Mouse (Mus musculus) MEL (cell line): ENCODE results near the gene Slc25a11. TPM values are rescaled to one million over a fixed set of nuclear protein-coding genes. Genes with fewer than 3 reads are reported as not detected.

Experiments used
- DNase-seq: peaks from one replicate; pipeline ENCODE4 v3.0.0; 2011; ENCODE audit warnings: low read depth, low spot score
- H3K27ac ChIP-seq: 2 replicates; pipeline ENCODE4 v1.5.1; 2012; ENCODE audit warnings: low read depth, mild to moderate bottlenecking, control low read depth, low read length, moderate library complexity; ENCODE audit not compliant: control insufficient read depth
- H3K27me3 ChIP-seq, 2 experiments: fragments of 150-350 bp in 1 of 2; sonication (generic) in 1 of 2; 2 replicates each; pipeline ENCODE4 v1.6.1; 2012; ENCODE audit warnings: low read length in 2 of 2, mild to moderate bottlenecking in 2 of 2, improper control_type of control experiment in 1 of 2, moderate library complexity in 1 of 2; ENCODE audit not compliant: insufficient read depth in 2 of 2, control insufficient read depth in 1 of 2
- H3K36me3 ChIP-seq, 2 experiments: 2 replicates each; pipeline ENCODE4 v1.6.1; 2012 to 2014; ENCODE audit warnings: low read length in 2 of 2, improper control_type of control experiment in 1 of 2, inconsistent platforms in 1 of 2, mild to moderate bottlenecking in 1 of 2; ENCODE audit not compliant: insufficient read depth in 2 of 2, control insufficient read depth in 1 of 2
- H3K4me1 ChIP-seq, 2 experiments: fragments of 150-350 bp in 1 of 2; sonication (generic) in 1 of 2; 2 replicates each; pipeline ENCODE4 v1.6.1; 2012; ENCODE audit warnings: low read length in 2 of 2, improper control_type of control experiment in 1 of 2, mild to moderate bottlenecking in 1 of 2; ENCODE audit not compliant: insufficient read depth in 2 of 2, control insufficient read depth in 1 of 2
- H3K4me3 ChIP-seq, 2 experiments: fragments of 150-350 bp in 1 of 2; sonication (generic) in 1 of 2; 2 replicates each; pipeline ENCODE4 v1.5.1; 2012; ENCODE audit warnings: low read depth in 2 of 2, low read length in 2 of 2, mild to moderate bottlenecking in 2 of 2, moderate library complexity in 2 of 2, control low read depth in 1 of 2, improper control_type of control experiment in 1 of 2; ENCODE audit not compliant: control insufficient read depth in 1 of 2, insufficient read depth in 1 of 2
- H3K79me2 ChIP-seq: 2 replicates; pipeline ENCODE4 v1.6.1; 2012; ENCODE audit warnings: mild to moderate bottlenecking, low read length, moderate library complexity; ENCODE audit not compliant: control insufficient read depth, poor library complexity, insufficient read depth
- H3K9ac ChIP-seq: 2 replicates; pipeline ENCODE4 v1.6.1; 2012; ENCODE audit warnings: low read depth, mild to moderate bottlenecking, control low read depth, low read length, moderate library complexity; ENCODE audit not compliant: control insufficient read depth, poor library complexity, severe bottlenecking
- H3K9me3 ChIP-seq: fragments of 150-350 bp; sonication (generic); replicated peaks from 2 replicates; pipeline ENCODE4 v1.6.1; 2012; ENCODE audit warnings: mild to moderate bottlenecking, low read length, improper control_type of control experiment, moderate library complexity; ENCODE audit not compliant: insufficient read depth
- BHLHE40 ChIP-seq: IDR thresholded peaks from 2 replicates; pipeline ENCODE4 v1.6.1; 2012; ENCODE audit warnings: low read depth, mild to moderate bottlenecking, inconsistent platforms, low read length, improper control_type of control experiment, borderline replicate concordance
- CHD2 ChIP-seq: IDR thresholded peaks from 2 replicates; pipeline ENCODE4 v1.6.1; 2011; ENCODE audit warnings: low read length, improper control_type of control experiment
- EP300 ChIP-seq, 2 experiments: IDR thresholded peaks; 2 replicates each; pipeline ENCODE4 v1.6.1; 2011; ENCODE audit warnings: improper control_type of control experiment in 2 of 2, low read length in 2 of 2, low read depth in 1 of 2, mild to moderate bottlenecking in 1 of 2
- ETS1 ChIP-seq: IDR thresholded peaks from 2 replicates; pipeline ENCODE4 v1.6.1; 2012; ENCODE audit warnings: low read depth, mild to moderate bottlenecking, inconsistent platforms, low read length, improper control_type of control experiment, moderate library complexity
- GABPA ChIP-seq: IDR thresholded peaks from 2 replicates; pipeline ENCODE4 v1.6.1; 2012; ENCODE audit warnings: low read depth, mild to moderate bottlenecking, inconsistent platforms, low read length, improper control_type of control experiment, moderate library complexity
- HCFC1 ChIP-seq: IDR thresholded peaks from 2 replicates; pipeline ENCODE4 v1.6.1; 2012; ENCODE audit warnings: low read depth, mild to moderate bottlenecking, inconsistent platforms, low read length, improper control_type of control experiment, moderate library complexity
- JUND ChIP-seq: IDR thresholded peaks from 2 replicates; pipeline ENCODE4 v1.6.1; 2011; ENCODE audit warnings: low read depth, mild to moderate bottlenecking, improper control_type of control experiment, low read length
- MAFK ChIP-seq: IDR thresholded peaks from 2 replicates; pipeline ENCODE4 v1.6.1; 2011; ENCODE audit warnings: low read depth, mild to moderate bottlenecking, low read length, improper control_type of control experiment, borderline replicate concordance
- MXI1 ChIP-seq: IDR thresholded peaks from 2 replicates; pipeline ENCODE4 v1.6.1; 2011; ENCODE audit warnings: mild to moderate bottlenecking, low read depth, low read length, improper control_type of control experiment
- MYC ChIP-seq: IDR thresholded peaks from 2 replicates; pipeline ENCODE4 v1.6.1; 2011; ENCODE audit warnings: low read depth, mild to moderate bottlenecking, low read length, improper control_type of control experiment, moderate library complexity
- NRF1 ChIP-seq: IDR thresholded peaks from 2 replicates; pipeline ENCODE4 v1.6.1; 2014; ENCODE audit warnings: low read depth, mild to moderate bottlenecking, inconsistent platforms, low read length, improper control_type of control experiment, moderate library complexity; ENCODE audit not compliant: poor library complexity, insufficient read depth, severe bottlenecking
- POLR2A ChIP-seq, 2 experiments: IDR thresholded peaks; 2 replicates each; pipeline ENCODE4 v1.6.1; 2011 to 2012; ENCODE audit warnings: low read length in 2 of 2, mild to moderate bottlenecking in 2 of 2, control low read depth in 1 of 2, improper control_type of control experiment in 1 of 2, low read depth in 1 of 2, moderate library complexity in 1 of 2; ENCODE audit not compliant: control insufficient read depth in 1 of 2, insufficient read depth in 1 of 2, poor library complexity in 1 of 2
- POLR2AphosphoS2 ChIP-seq: IDR thresholded peaks from 2 replicates; pipeline ENCODE4 v1.6.1; 2011; ENCODE audit warnings: low read length, improper control_type of control experiment
- RCOR1 ChIP-seq: IDR thresholded peaks from 2 replicates; pipeline ENCODE4 v1.6.1; 2012; ENCODE audit warnings: low read depth, mild to moderate bottlenecking, inconsistent platforms, low read length, improper control_type of control experiment
- SIN3A ChIP-seq: IDR thresholded peaks from 2 replicates; pipeline ENCODE4 v1.6.1; 2012; ENCODE audit warnings: low read length, improper control_type of control experiment, inconsistent platforms
- SMC3 ChIP-seq: IDR thresholded peaks from 2 replicates; pipeline ENCODE4 v1.6.1; 2011; ENCODE audit warnings: low read depth, low read length, improper control_type of control experiment
- TAL1 ChIP-seq: IDR thresholded peaks from 2 replicates; pipeline ENCODE4 v1.6.1; 2012; ENCODE audit warnings: mild to moderate bottlenecking, inconsistent platforms, low read length, moderate library complexity, mixed read lengths
- TBP ChIP-seq: IDR thresholded peaks from 2 replicates; pipeline ENCODE4 v1.8.0; 2011; ENCODE audit warnings: low read depth, low read length, improper control_type of control experiment
- TCF12 ChIP-seq: IDR thresholded peaks from 2 replicates; pipeline ENCODE4 v1.6.1; 2014; ENCODE audit warnings: low read depth, mild to moderate bottlenecking, inconsistent platforms, low read length, improper control_type of control experiment, moderate library complexity
- UBTF ChIP-seq: IDR thresholded peaks from 2 replicates; pipeline ENCODE4 v1.6.1; 2012; ENCODE audit warnings: low read depth, mild to moderate bottlenecking, inconsistent platforms, low read length, improper control_type of control experiment, moderate library complexity, borderline replicate concordance; ENCODE audit not compliant: insufficient read depth
- USF1 ChIP-seq: IDR thresholded peaks from 2 replicates; pipeline ENCODE4 v1.6.1; 2014; ENCODE audit warnings: low read depth, mild to moderate bottlenecking, inconsistent platforms, low read length, improper control_type of control experiment, moderate library complexity
- USF2 ChIP-seq, 2 experiments: IDR thresholded peaks; 2 replicates each; pipeline ENCODE4 v1.6.1; 2011 to 2012; ENCODE audit warnings: improper control_type of control experiment in 2 of 2, low read length in 2 of 2, borderline replicate concordance in 1 of 2, inconsistent platforms in 1 of 2, low read depth in 1 of 2, mild to moderate bottlenecking in 1 of 2; ENCODE audit not compliant: insufficient read depth in 1 of 2
- ZKSCAN1 ChIP-seq: IDR thresholded peaks from 2 replicates; pipeline ENCODE4 v1.6.1; 2012; ENCODE audit warnings: low read depth, mild to moderate bottlenecking, inconsistent platforms, low read length, improper control_type of control experiment, moderate library complexity
- ZMIZ1 ChIP-seq: IDR thresholded peaks from 2 replicates; pipeline ENCODE4 v1.6.1; 2012; ENCODE audit warnings: low read depth, mild to moderate bottlenecking, inconsistent platforms, low read length, improper control_type of control experiment, moderate library complexity
- ZNF384 ChIP-seq: IDR thresholded peaks from 2 replicates; pipeline ENCODE4 v1.6.1; 2012; ENCODE audit warnings: low read depth, mild to moderate bottlenecking, inconsistent platforms, low read length, improper control_type of control experiment
- polyA plus RNA-seq, 2 experiments: library from polyadenylated mRNA; stranded (reverse) in 1 of 2; unstranded in 1 of 2; fragments of >175 nt in 1 of 2; fragments of >200 nt in 1 of 2; gene quantifications; 2 replicates each; pipeline versions ENCODE4 v1.2.1 to v1.2.4; 2012; ENCODE audit warnings: low replicate concordance in 2 of 2, low read depth in 1 of 2; ENCODE audit not compliant: insufficient read length in 2 of 2, insufficient read depth in 1 of 2, missing spikeins in 1 of 2
- total RNA-seq: library from RNA; depleted of rRNA; stranded (reverse); fragments of 300-350 nt; gene quantifications from 2 replicates; pipeline ENCODE4 v1.2.3, GENCODE M21; 2012

The Slc25a11 gene
- total and polyA plus RNA-seq, 3 experiments = 96.3 to 145 (median 114) TPM

GRCm38 (mm10) chr11:70644564-70645103 lies 2.6 kb downstream of the Slc25a11 start:
- no peak overlapping the region for H3K27ac ChIP-seq
- H3K36me3 ChIP-seq = peaks cover 5 to 35% of the 10 kb centered on the region in 2 experiments
- no peaks in the 10 kb centered on the region for H3K27me3 ChIP-seq
- peaks cover 50% of the 10 kb centered on the region for H3K79me2 ChIP-seq
- H3K4me1 ChIP-seq = peaks cover 6 to 41% of the 10 kb centered on the region in 2 experiments
- no peaks in the 10 kb centered on the region for H3K9me3 ChIP-seq
- H3K4me3 ChIP-seq = no peak overlapping the region
- DNase-seq = no peak
- no peak for TF ChIP-seq TAL1
- TF ChIP-seq TBP = no peak
- TF ChIP-seq ETS1 = no peak
- TF ChIP-seq HCFC1 = no peak
- TF ChIP-seq JUND = no peak
- TF ChIP-seq POLR2AphosphoS2 = no peak
- no peak for TF ChIP-seq SIN3A
- no peak for TF ChIP-seq MAFK
- no peak for TF ChIP-seq MYC
- no peak for TF ChIP-seq ZKSCAN1
- H3K9ac ChIP-seq = no peak overlapping the region

DNA sequence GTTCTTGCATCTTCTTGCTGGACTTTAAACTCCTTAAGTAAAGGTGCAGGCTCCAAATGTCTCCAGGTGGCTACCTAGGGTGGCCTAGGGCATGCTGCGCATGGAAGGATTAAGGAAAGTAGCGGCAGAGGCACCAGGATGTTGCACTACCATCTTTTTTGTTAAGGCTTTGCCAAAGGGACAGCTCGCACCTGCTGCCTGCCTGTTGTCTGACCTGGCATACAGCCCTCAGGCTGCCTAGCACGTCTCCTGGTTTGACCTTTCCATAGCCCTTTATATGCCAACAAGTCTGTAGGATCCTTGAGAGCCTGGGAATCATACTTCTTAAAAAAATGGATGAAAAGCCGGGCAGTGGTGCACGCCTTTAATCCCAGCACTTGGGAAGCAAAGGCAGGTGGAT lies 4.2 kb downstream of the Slc25a11 start:
- H3K27ac ChIP-seq = no peak overlapping the region
- peaks cover 38% of the 10 kb centered on the region for H3K79me2 ChIP-seq
- no peak for DNase-seq
- no peak overlapping the region for H3K4me3 ChIP-seq
- TF ChIP-seq POLR2A (IDR thresholded peaks at IDR 0.05; ENCODE audit: control insufficient read depth in 1 of 2, insufficient read depth in 1 of 2, low read depth in 1 of 2, low read length in 2 of 2, poor library complexity in 1 of 2) = 0 out of 4 replicates have a peak, but pooled peaks of 1 of the 2 experiments have one; percentile 29
- TF ChIP-seq TBP = no peak
- H3K36me3 ChIP-seq = peaks cover 0 to 35% of the 10 kb centered on the region in 2 experiments; a peak in 2 of 4 replicates
- peaks cover 4 to 43% of the 10 kb centered on the region in 2 experiments for H3K4me1 ChIP-seq
- H3K27me3 ChIP-seq = no peaks in the 10 kb centered on the region
- H3K9me3 ChIP-seq = no peaks in the 10 kb centered on the region
- no peak overlapping the region for H3K9ac ChIP-seq

GRCm38 (mm10) chr11:70641241-70641640 lies 6.0 kb downstream of the Slc25a11 start:
- Histone ChIP-seq H3K4me1 (peaks cover 14 to 57% of the 10 kb centered on the region in 2 experiments), H3K27ac (no peak overlapping the region), H3K36me3 (peaks cover 0 to 50% of the 10 kb centered on the region in 2 experiments; a peak in 2 of 4 replicates), H3K4me3 (no peak overlapping the region), H3K27me3 (no peaks in the 10 kb centered on the region), H3K79me2 (peaks cover 28% of the 10 kb centered on the region), H3K9ac (no peak overlapping the region), H3K9me3 (no peaks in the 10 kb centered on the region)
- DNase-seq = no peak
- TF ChIP-seq NRF1 (no peak), UBTF (no peak), USF2 (IDR thresholded peaks at IDR 0.05; ENCODE audit: borderline replicate concordance in 1 of 2, insufficient read depth in 1 of 2, low read depth in 1 of 2, low read length in 2 of 2) (no peak), GABPA (no peak), EP300 (IDR thresholded peaks at IDR 0.05; ENCODE audit: low read depth in 1 of 2, low read length in 2 of 2) (no peak), MYC (no peak), RCOR1 (no peak), MXI1 (no peak), TCF12 (no peak), BHLHE40 (no peak), ZKSCAN1 (no peak), POLR2A (IDR thresholded peaks at IDR 0.05; ENCODE audit: control insufficient read depth in 1 of 2, insufficient read depth in 1 of 2, low read depth in 1 of 2, low read length in 2 of 2, poor library complexity in 1 of 2) (no peak; a peak in 1 of 4 replicates), ZMIZ1 (no peak), CHD2 (no peak), ZNF384 (no peak), USF1 (no peak), SMC3 (no peak), HCFC1 (no peak)
